Comparison of ENCODE assay signal across 22 mouse cellular contexts in genomic region chr12:82080196-82080880, GRCm38 (mm10).
DNase-seq lines count a peak whose midpoint lies in the region; ATAC-seq and TF ChIP-seq lines count a peak whose summit lies in the region.
"Had no signal": no experiment of that assay in that cellular context is flagged by ENCODE, and none has a peak within 500 bp of the region (broad histone marks: within the 10 kb centered on the region; RNA-seq: fewer than 3 reads in every experiment).

No protein-coding gene starts in this region.

- no peak overlapping the region for H3K4me2 ChIP-seq in forebrain, postnatal 0 days (ENCODE audit: low read depth)
- no peak overlapping the region for H3K4me2 ChIP-seq in forebrain, embryonic 13.5 days
- H3K4me2 ChIP-seq: limb, embryonic 13.5 days; liver, embryonic 13.5 days; lung, embryonic 14.5 days; midbrain, embryonic 15.5 days had no signal

- TF ChIP-seq CTCF in forebrain, postnatal 0 days (IDR thresholded peaks at IDR 0.05; ENCODE audit: low read depth) = no peak
- no peak for TF ChIP-seq CTCF in olfactory bulb, adult 2 months (IDR thresholded peaks at IDR 0.05; ENCODE audit: insufficient read depth, low read depth, low read length)

- DNase-seq in forebrain, postnatal 0 days = no peak
- peak; percentile 33 to 53 for DNase-seq in left cerebral cortex, adult 18-20 months (ENCODE audit: low spot score in 2 of 2)
- DNase-seq in left cerebral cortex, adult 11 months (ENCODE audit: low spot score) = no peak
- peak; percentile 84 for DNase-seq in brain, adult 2 months (ENCODE audit: low read depth, low spot score)
- DNase-seq in thymus, postnatal 0 days (ENCODE audit: low spot score) = no peak
- DNase-seq in urinary bladder, postnatal 36 days (ENCODE audit: low spot score in 2 of 2) = no peak
- DNase-seq: cerebellum, adult 2 months; cerebellum, postnatal 36 days; gastrocnemius, postnatal 36 days; kidney, adult 2 months; kidney, postnatal 14 days; liver, embryonic 13.5 days; lung, embryonic 14.5 days; lung, postnatal 36 days; retina, postnatal 1 day; thymus, adult 18-20 months had no signal

- TF ChIP-seq POLR2A in olfactory bulb, adult 2 months (IDR thresholded peaks at IDR 0.05; ENCODE audit: insufficient read depth, low read depth, low read length) = no peak

- H3K27ac ChIP-seq in forebrain, postnatal 0 days (ENCODE audit: low read depth, low read length) = 0 out of 2 replicates have a peak overlapping the region, but pooled peaks have one; percentile 15
- no peak overlapping the region; the same call in 1 of the 2 replicates for H3K27ac ChIP-seq in forebrain, embryonic 13.5 days
- peak overlapping the region; percentile 70 for H3K27ac ChIP-seq in olfactory bulb, adult 2 months (ENCODE audit: insufficient read depth, low read depth, low read length)
- H3K27ac ChIP-seq: forebrain, embryonic 10.5 days; limb, embryonic 13.5 days; liver, embryonic 13.5 days; midbrain, embryonic 15.5 days had no signal

- H3K9me3 ChIP-seq in forebrain, postnatal 0 days (ENCODE audit: low read length) = no peaks in the 10 kb centered on the region
- H3K9me3 ChIP-seq in forebrain, embryonic 13.5 days (replicated peaks) = 0 out of 2 replicates have a peak, but pooled peaks cover 3% of the 10 kb centered on the region
- H3K9me3 ChIP-seq: forebrain, embryonic 10.5 days; G1E; limb, embryonic 13.5 days; liver, embryonic 13.5 days; midbrain, embryonic 15.5 days had no signal

- no peaks in the 10 kb centered on the region for H3K4me1 ChIP-seq in forebrain, postnatal 0 days (ENCODE audit: insufficient read depth)
- H3K4me1 ChIP-seq in forebrain, embryonic 13.5 days = no peaks in the 10 kb centered on the region
- H3K4me1 ChIP-seq in olfactory bulb, adult 2 months (ENCODE audit: control insufficient read depth, insufficient read depth, low read length) = peaks cover 33% of the 10 kb centered on the region
- H3K4me1 ChIP-seq: liver, embryonic 13.5 days; midbrain, embryonic 15.5 days had no signal

- peak; percentile 40 for ATAC-seq in forebrain, postnatal 0 days
- no peak for ATAC-seq in forebrain, embryonic 13.5 days
- ATAC-seq: midbrain, embryonic 15.5 days had no signal

- H3K9ac ChIP-seq in forebrain, postnatal 0 days = no peak overlapping the region
- no peak overlapping the region for H3K9ac ChIP-seq in forebrain, embryonic 13.5 days
- H3K9ac ChIP-seq: limb, embryonic 13.5 days; liver, embryonic 13.5 days; lung, embryonic 14.5 days; midbrain, embryonic 15.5 days had no signal

- H3K36me3 ChIP-seq in forebrain, postnatal 0 days (ENCODE audit: insufficient read depth) = no peaks in the 10 kb centered on the region
- no peaks in the 10 kb centered on the region for H3K36me3 ChIP-seq in forebrain, embryonic 13.5 days (ENCODE audit: poor library complexity, severe bottlenecking)
- H3K36me3 ChIP-seq: forebrain, embryonic 10.5 days; G1E; limb, embryonic 13.5 days; liver, embryonic 13.5 days; midbrain, embryonic 15.5 days had no signal

- H3K27me3 ChIP-seq in forebrain, postnatal 0 days (ENCODE audit: insufficient read depth, low read length) = no peaks in the 10 kb centered on the region
- no peaks in the 10 kb centered on the region for H3K27me3 ChIP-seq in forebrain, embryonic 13.5 days
- H3K27me3 ChIP-seq: limb, embryonic 13.5 days; liver, embryonic 13.5 days; midbrain, embryonic 15.5 days had no signal

- no peak overlapping the region for H3K4me3 ChIP-seq in forebrain, postnatal 0 days (ENCODE audit: low read depth, low read length)
- no peak overlapping the region for H3K4me3 ChIP-seq in forebrain, embryonic 13.5 days
- no peak overlapping the region for H3K4me3 ChIP-seq in olfactory bulb, adult 2 months (ENCODE audit: insufficient read depth, low read depth, low read length)
- H3K4me3 ChIP-seq: forebrain, embryonic 10.5 days; limb, embryonic 13.5 days; liver, embryonic 13.5 days; midbrain, embryonic 15.5 days had no signal

- 68% methylated on average over 6 of the region's 6 CpGs for WGBS in forebrain, postnatal 0 days
- WGBS in forebrain, embryonic 13.5 days = 74% methylated on average over 6 of the region's 6 CpGs
- WGBS in olfactory bulb, adult 2 months = 34% methylated on average over 6 of the region's 6 CpGs

Comparison
In these comparisons a context has a peak if more than half of its experiments do, and no peak if none do; other contexts are left out.
1. DNase-seq: peak in left cerebral cortex, adult 18-20 months (2 of 2) and brain, adult 2 months (single experiment); none in forebrain, postnatal 0 days (single experiment), left cerebral cortex, adult 11 months (single experiment), thymus, postnatal 0 days (single experiment) and urinary bladder, postnatal 36 days (0 of 2).